Mouse (Mus musculus) brain, adult 2 months (tissue): ENCODE data around the gene Aqp9.

ENCODE experiments used
- DNase-seq: peaks from one replicate; pipeline ENCODE4 v3.0.0; 2011; ENCODE audit warnings: low read depth, low spot score

Gene Aqp9

GRCm38 (mm10) chr9:71067156-71067555 lies 101.3 kb downstream of the Aqp9 start:
- DNase-seq = no peak

GRCm38 (mm10) chr9:71066491-71066890 lies 102.0 kb downstream of the Aqp9 start:
- DNase-seq = no peak

- no peak for DNase-seq
Measured at GRCm38 (mm10) chr9:71065343-71065875, 103.1 kb downstream of the Aqp9 start.

GRCm38 (mm10) chr9:71064291-71064840 lies 104.1 kb downstream of the Aqp9 start:
- DNase-seq = no peak

- no peak for DNase-seq
Measured at GRCm38 (mm10) chr9:71063551-71063950, 104.9 kb downstream of the Aqp9 start.

GRCm38 (mm10) chr9:71062976-71063375 lies 105.5 kb downstream of the Aqp9 start:
- no peak for DNase-seq

GRCm38 (mm10) chr9:71062301-71062700 lies 106.2 kb downstream of the Aqp9 start:
- peak; percentile 82 for DNase-seq
